Mouse (Mus musculus) limb, embryonic 11.5 days (tissue): ENCODE measurements around the gene Grhl1. TPM values are rescaled to one million over a fixed set of nuclear protein-coding genes. Genes with fewer than 3 reads are reported as not detected.
A peak's percentile ranks its signal among the peaks of the same experiment; 100 is the strongest.
"Not testable (repeated sequence)": the region's sequence is repeated elsewhere in the genome, so short reads cannot be mapped to it uniquely, and the experiment has no call there.

ENCODE experiments used
- ATAC-seq: fragments of 200-750 bp; cut with Nextera tagmentation; 2 replicates; pipeline ENCODE4 v1.8.0; 2017; ENCODE audit warnings: low read depth; ENCODE audit not compliant: insufficient number of reproducible peaks, low FRiP score, low TSS enrichment
- DNase-seq: peaks from one replicate; pipeline ENCODE4 v3.0.0-alpha.2; 2015; ENCODE audit warnings: low spot score
- H3K27ac ChIP-seq: fragments of 300-500 bp; sonication (generic); replicated peaks from 2 replicates; pipeline ENCODE4 v1.5.1; 2014; ENCODE audit warnings: low read depth, mild to moderate bottlenecking, low read length
- H3K27me3 ChIP-seq: fragments of 300-500 bp; sonication (generic); 2 replicates; pipeline ENCODE4 v1.6.1; 2014; ENCODE audit warnings: mild to moderate bottlenecking, low read length, mixed read lengths; ENCODE audit not compliant: control insufficient read depth, insufficient read depth
- H3K36me3 ChIP-seq: fragments of 300-500 bp; sonication (generic); 2 replicates; pipeline ENCODE4 v1.6.1; 2014; ENCODE audit warnings: mild to moderate bottlenecking, low read length, moderate library complexity, mixed read lengths; ENCODE audit not compliant: control insufficient read depth, insufficient read depth
- H3K4me1 ChIP-seq: fragments of 300-500 bp; sonication (generic); 2 replicates; pipeline ENCODE4 v1.6.1; 2014; ENCODE audit warnings: low read length, mixed read lengths; ENCODE audit not compliant: control insufficient read depth, insufficient read depth
- H3K4me2 ChIP-seq: fragments of 300-500 bp; sonication (generic); 2 replicates; pipeline ENCODE4 v1.6.1; 2014; ENCODE audit warnings: low read depth, mild to moderate bottlenecking, moderate library complexity; ENCODE audit not compliant: severe bottlenecking
- H3K4me3 ChIP-seq: fragments of 300-500 bp; sonication (generic); 2 replicates; pipeline ENCODE4 v1.5.1; 2014; ENCODE audit warnings: low read depth, low read length
- H3K9ac ChIP-seq: fragments of 300-500 bp; sonication (generic); 2 replicates; pipeline ENCODE4 v1.6.1; 2014; ENCODE audit warnings: mild to moderate bottlenecking, low read length
- H3K9me3 ChIP-seq: fragments of 300-500 bp; sonication (generic); 2 replicates; pipeline ENCODE4 v1.6.1; 2016; ENCODE audit warnings: low read length; ENCODE audit not compliant: control insufficient read depth
- WGBS: fragments of 180-500 bp; shearing (Covaris S2); extraction: QIAGEN DNeasy Blood & Tissue Kit; methylation state at CpG from one replicate; pipeline ENCODE4 v1.1.7; 2014; 5-methylcytosine and 5-hydroxymethylcytosine counted together
- polyA plus RNA-seq: library from polyadenylated mRNA; unstranded; fragments of >200 nt; fragmentation: Nextera tagmentation; extraction: Ambion mirVana; gene quantifications from 2 replicates; pipeline ENCODE4 v1.2.1, GENCODE M21; 2014

Grhl1 gene
- polyA plus RNA-seq, result 1.5 and 1.6 TPM in 2 replicates

- H3K36me3 ChIP-seq, result no peaks in the 10 kb centered on the region
- H3K4me1 ChIP-seq, result no peaks in the 10 kb centered on the region
- H3K9me3 ChIP-seq, result no peaks in the 10 kb centered on the region
- H3K27ac ChIP-seq, result no peak within 1 kb of the TSS
- ATAC-seq (peak; percentile 96), DNase-seq (peak; percentile 92)
- H3K9ac ChIP-seq, result peak within 1 kb of the TSS; percentile 37; the same call in 1 of the 2 replicates
- 1% methylated on average over 54 of the region's 64 CpGs for WGBS
- peak within 1 kb of the TSS; percentile 87 for H3K4me2 ChIP-seq
- peak within 1 kb of the TSS; percentile 52 for H3K4me3 ChIP-seq
- H3K27me3 ChIP-seq, result peaks cover 12% of the 10 kb centered on the region
Measured at GRCm38 (mm10) chr12:24571523-24572392, at the start of gene Grhl1. TSS of gene Grhl1 (plus strand) at chr12:24572283.

GRCm38 (mm10) chr12:24525065-24525464, 47.0 kb upstream of the Grhl1 start:
- H3K36me3 ChIP-seq, H3K4me1 ChIP-seq, DNase-seq, H3K4me2 ChIP-seq, H3K9ac ChIP-seq, H3K9me3 ChIP-seq, H3K4me3 ChIP-seq, H3K27ac ChIP-seq, ATAC-seq, H3K27me3 ChIP-seq: not testable (repeated sequence)
- WGBS, result 93% methylated on average over 7 of the region's 7 CpGs

GRCm38 (mm10) chr12:24536390-24536789, 35.7 kb upstream of the Grhl1 start:
- H3K9ac ChIP-seq, result no peak overlapping the region
- WGBS, result 78% methylated on average over 5 of the region's 5 CpGs
- DNase-seq (no peak), ATAC-seq (no peak)
- peaks cover 2% of the 10 kb centered on the region; the same call in 1 of the 2 replicates for H3K36me3 ChIP-seq
- no peaks in the 10 kb centered on the region for H3K27me3 ChIP-seq
- H3K27ac ChIP-seq, result no peak overlapping the region
- no peak overlapping the region for H3K4me2 ChIP-seq
- no peaks in the 10 kb centered on the region for H3K4me1 ChIP-seq
- H3K4me3 ChIP-seq, result no peak overlapping the region
- H3K9me3 ChIP-seq, result no peaks in the 10 kb centered on the region

GRCm38 (mm10) chr12:24537201-24537600, 34.9 kb upstream of the Grhl1 start:
- Histone ChIP-seq H3K9ac (no peak overlapping the region), H3K9me3 (no peaks in the 10 kb centered on the region), H3K27ac (no peak overlapping the region), H3K4me3 (no peak overlapping the region), H3K4me2 (no peak overlapping the region), H3K4me1 (no peaks in the 10 kb centered on the region), H3K27me3 (no peaks in the 10 kb centered on the region), H3K36me3 (peaks cover 2% of the 10 kb centered on the region; the same call in 1 of the 2 replicates)
- no peak for DNase-seq
- no peak for ATAC-seq
- WGBS, result 93% methylated on average over 2 of the region's 2 CpGs

GRCm38 (mm10) chr12:24537965-24538364, 34.1 kb upstream of the Grhl1 start:
- H3K36me3 ChIP-seq, result no peaks in the 10 kb centered on the region
- ATAC-seq (no peak), DNase-seq (no peak)
- H3K4me1 ChIP-seq, result no peaks in the 10 kb centered on the region
- no peaks in the 10 kb centered on the region for H3K9me3 ChIP-seq
- no peaks in the 10 kb centered on the region for H3K27me3 ChIP-seq
- H3K4me3 ChIP-seq, result no peak overlapping the region
- no peak overlapping the region for H3K9ac ChIP-seq
- WGBS, result 93% methylated on average over 4 of the region's 4 CpGs
- H3K27ac ChIP-seq, result no peak overlapping the region
- no peak overlapping the region for H3K4me2 ChIP-seq

GRCm38 (mm10) chr12:24541426-24542154, 30.5 kb upstream of the Grhl1 start:
- Histone ChIP-seq H3K4me3 (no peak overlapping the region), H3K4me1 (no peaks in the 10 kb centered on the region), H3K36me3 (no peaks in the 10 kb centered on the region), H3K4me2 (no peak overlapping the region), H3K9ac (no peak overlapping the region), H3K9me3 (no peaks in the 10 kb centered on the region), H3K27ac (no peak overlapping the region), H3K27me3 (no peaks in the 10 kb centered on the region)
- DNase-seq, result no peak
- no peak for ATAC-seq
- 85% methylated on average over 16 of the region's 16 CpGs for WGBS

- DNase-seq, result no peak
- Histone ChIP-seq H3K4me1 (no peaks in the 10 kb centered on the region), H3K27me3 (no peaks in the 10 kb centered on the region), H3K4me3 (no peak overlapping the region), H3K27ac (no peak overlapping the region), H3K9ac (no peak overlapping the region), H3K9me3 (no peaks in the 10 kb centered on the region), H3K4me2 (no peak overlapping the region), H3K36me3 (no peaks in the 10 kb centered on the region)
- WGBS, result 90% methylated on average over 8 of the region's 8 CpGs
- no peak for ATAC-seq
Measured at GRCm38 (mm10) chr12:24547686-24548085, 24.4 kb upstream of the Grhl1 start.

- 89% methylated on average over 6 of the region's 6 CpGs for WGBS
- no peak for ATAC-seq
- no peak for DNase-seq
- H3K27ac ChIP-seq, result no peak overlapping the region
- no peak overlapping the region for H3K4me2 ChIP-seq
- H3K27me3 ChIP-seq, result no peaks in the 10 kb centered on the region
- no peaks in the 10 kb centered on the region for H3K9me3 ChIP-seq
- H3K4me3 ChIP-seq, result no peak overlapping the region
- H3K9ac ChIP-seq, result no peak overlapping the region
- H3K36me3 ChIP-seq, result no peaks in the 10 kb centered on the region
- no peaks in the 10 kb centered on the region for H3K4me1 ChIP-seq
Measured at GRCm38 (mm10) chr12:24548885-24549284, 23.2 kb upstream of the Grhl1 start.
